Mouse (Mus musculus): ENCODE results near the gene Slain2.

DNA sequence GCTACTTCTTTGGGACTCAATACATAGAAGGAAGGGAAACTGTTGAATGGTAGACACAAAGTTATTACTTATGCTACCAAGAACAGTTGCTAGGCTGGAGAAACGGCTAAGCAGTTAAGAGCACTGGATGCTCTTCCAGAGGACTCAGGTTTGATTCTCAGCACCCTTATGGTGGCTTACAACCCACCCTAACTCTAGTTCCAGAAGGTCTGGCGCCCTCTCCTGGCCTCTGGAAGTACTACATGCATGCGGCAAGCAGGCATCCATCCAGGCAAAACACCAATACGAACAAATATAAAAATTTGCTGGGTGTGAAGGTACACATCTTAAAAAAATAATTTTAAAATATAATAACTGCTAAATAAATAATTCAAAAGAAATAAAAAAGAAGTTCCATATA lies 43.0 kb upstream of the Slain2 start:
- TF ChIP-seq MEF2A (IDR thresholded peaks at IDR 0.05; ENCODE audit: borderline replicate concordance, low read depth, low read length) (no peak), RCOR1 (conservative IDR thresholded peaks at IDR 0.05; ENCODE audit: low read depth, low read length) (no peak), CTCF (conservative IDR thresholded peaks at IDR 0.05 in 1 of 2, IDR thresholded peaks at IDR 0.05 in 1 of 2; ENCODE audit: low read depth in 2 of 2, low read length in 2 of 2) (peak; percentile 28 to 39; a peak in 1 of 4 replicates), ZKSCAN1 (IDR thresholded peaks at IDR 0.05; ENCODE audit: borderline replicate concordance, low read depth, low read length) (no peak), MYC (IDR thresholded peaks at IDR 0.05; ENCODE audit: low read depth, low read length) (no peak), EP300 (IDR thresholded peaks at IDR 0.05; ENCODE audit: low read length) (no peak), CHD2 (IDR thresholded peaks at IDR 0.05; ENCODE audit: low read length) (no peak), POLR2A (IDR thresholded peaks at IDR 0.05; ENCODE audit: low read depth, low read length) (no peak)
